Mouse (Mus musculus) ES-Bruce4 (cell line): ENCODE data around the gene Mpdz.

Source experiments
- CTCF ChIP-seq: IDR thresholded peaks from one replicate; pipeline ENCODE4 v1.8.1; 2011; ENCODE audit warnings: low read depth, low read length
- POLR2A ChIP-seq: IDR thresholded peaks from one replicate; pipeline ENCODE4 v1.8.1; 2011; ENCODE audit warnings: low read length; ENCODE audit not compliant: insufficient read depth

- no peak for TF ChIP-seq CTCF
- no peak for TF ChIP-seq POLR2A
Measured at GRCm38 (mm10) chr4:81490556-81490955, 47.9 kb upstream of the Mpdz start.
